Mouse (Mus musculus): Measurements from ENCODE around the gene Igfbp1. TPM values are rescaled to one million over a fixed set of nuclear protein-coding genes. Genes with fewer than 3 reads are reported as not detected.

Igfbp1 gene
- polyA plus RNA-seq, 1 experiment from 2014 or later: 1,767 TPM

GRCm38 (mm10) chr11:7187472-7187871, 10.1 kb upstream of the Igfbp1 start:
- H3K9ac ChIP-seq (replicated peaks): no peak overlapping the region
- ATAC-seq (peak; percentile 72), DNase-seq (peak; percentile 61)
- peaks cover 4% of the 10 kb centered on the region for H3K4me1 ChIP-seq (ENCODE audit: insufficient read depth)
- WGBS (ENCODE audit: insufficient replicate concordance): 40% methylated on average over 8 of the region's 8 CpGs
- H3K27ac ChIP-seq (ENCODE audit: low read depth): peak overlapping the region; percentile 78
- no peaks in the 10 kb centered on the region for H3K36me3 ChIP-seq (replicated peaks; ENCODE audit: insufficient read depth, low read length)
- no peak overlapping the region for H3K4me3 ChIP-seq (ENCODE audit: low read depth, low read length)
- no peaks in the 10 kb centered on the region for H3K9me3 ChIP-seq (ENCODE audit: low read length)
- H3K4me2 ChIP-seq (ENCODE audit: low read depth, low read length): no peak overlapping the region
- TF ChIP-seq EP300 (IDR thresholded peaks at IDR 0.05; ENCODE audit: low read depth): no peak
- no peak for TF ChIP-seq CTCF (IDR thresholded peaks at IDR 0.05; ENCODE audit: low read depth)
- no peaks in the 10 kb centered on the region for H3K27me3 ChIP-seq (ENCODE audit: insufficient read depth, low read length)

GRCm38 (mm10) chr11:7188469-7188868, 9.1 kb upstream of the Igfbp1 start, which contains the start of gene Gm11985:
Gene Gm11985, minus strand, starts transcription at chr11:7188569.
- no peaks in the 10 kb centered on the region for H3K27me3 ChIP-seq (ENCODE audit: insufficient read depth, low read length)
- H3K9me3 ChIP-seq (ENCODE audit: low read length): no peaks in the 10 kb centered on the region
- peaks cover 4% of the 10 kb centered on the region for H3K4me1 ChIP-seq (ENCODE audit: insufficient read depth)
- TF ChIP-seq CTCF (IDR thresholded peaks at IDR 0.05; ENCODE audit: low read depth) (no peak), EP300 (IDR thresholded peaks at IDR 0.05; ENCODE audit: low read depth) (no peak)
- no peak within 1 kb of the TSS for H3K4me2 ChIP-seq (ENCODE audit: low read depth, low read length)
- no peaks in the 10 kb centered on the region for H3K36me3 ChIP-seq (replicated peaks; ENCODE audit: insufficient read depth, low read length)
- ATAC-seq: no peak
- H3K9ac ChIP-seq (replicated peaks): no peak within 1 kb of the TSS
- no peak within 1 kb of the TSS for H3K4me3 ChIP-seq (ENCODE audit: low read depth, low read length)
- H3K27ac ChIP-seq (ENCODE audit: low read depth): peak within 1 kb of the TSS; percentile 96
- no peak for DNase-seq
- WGBS (ENCODE audit: insufficient replicate concordance): 84% methylated on average over 13 of the region's 13 CpGs

GRCm38 (mm10) chr11:7192710-7193109, 4.9 kb upstream of the Igfbp1 start:
- peak; percentile 72 for DNase-seq
- no peak for TF ChIP-seq CTCF (IDR thresholded peaks at IDR 0.05; ENCODE audit: low read depth)
- TF ChIP-seq EP300 (IDR thresholded peaks at IDR 0.05; ENCODE audit: low read depth): peak; percentile 92
- no peak overlapping the region for H3K4me3 ChIP-seq (ENCODE audit: low read depth, low read length)
- H3K27ac ChIP-seq (ENCODE audit: low read depth): peak overlapping the region; percentile 96
- no peaks in the 10 kb centered on the region for H3K9me3 ChIP-seq (ENCODE audit: low read length)
- 38% methylated on average over 6 of the region's 6 CpGs for WGBS (ENCODE audit: insufficient replicate concordance)
- H3K36me3 ChIP-seq (replicated peaks; ENCODE audit: insufficient read depth, low read length): no peaks in the 10 kb centered on the region
- peaks cover 6% of the 10 kb centered on the region for H3K4me1 ChIP-seq (ENCODE audit: insufficient read depth)
- H3K4me2 ChIP-seq (ENCODE audit: low read depth, low read length): no peak overlapping the region
- H3K27me3 ChIP-seq (ENCODE audit: insufficient read depth, low read length): no peaks in the 10 kb centered on the region
- H3K9ac ChIP-seq (replicated peaks): peak overlapping the region; percentile 19; the same call in 1 of the 2 replicates
- ATAC-seq: peak; percentile 79

- H3K9me3 ChIP-seq (ENCODE audit: low read length): no peaks in the 10 kb centered on the region
- TF ChIP-seq CTCF (IDR thresholded peaks at IDR 0.05; ENCODE audit: low read depth): no peak
- ATAC-seq: no peak
- no peak overlapping the region for H3K4me2 ChIP-seq (ENCODE audit: low read depth, low read length)
- H3K27ac ChIP-seq (ENCODE audit: low read depth): peak overlapping the region; percentile 96
- H3K4me1 ChIP-seq (ENCODE audit: insufficient read depth): peaks cover 6% of the 10 kb centered on the region
- H3K36me3 ChIP-seq (replicated peaks; ENCODE audit: insufficient read depth, low read length): no peaks in the 10 kb centered on the region
- H3K27me3 ChIP-seq (ENCODE audit: insufficient read depth, low read length): no peaks in the 10 kb centered on the region
- no peak overlapping the region for H3K4me3 ChIP-seq (ENCODE audit: low read depth, low read length)
- no peak for DNase-seq
- peak overlapping the region; percentile 19 for H3K9ac ChIP-seq (replicated peaks)
- WGBS (ENCODE audit: insufficient replicate concordance): 52% methylated on average over 9 of the region's 9 CpGs
These were observed 4.4 kb upstream of the Igfbp1 start for GRCm38 (mm10) chr11:7193134-7193533.

- DNase-seq (peak; percentile 58), ATAC-seq (peak; percentile 25)
- TF ChIP-seq CTCF (IDR thresholded peaks at IDR 0.05; ENCODE audit: low read depth): peak; percentile 39; the same call in 1 of the 2 replicates
- peak; percentile 60; the same call in 1 of the 2 replicates for TF ChIP-seq EP300 (IDR thresholded peaks at IDR 0.05; ENCODE audit: low read depth)
- H3K36me3 ChIP-seq (replicated peaks; ENCODE audit: insufficient read depth, low read length): no peaks in the 10 kb centered on the region
- H3K4me3 ChIP-seq (ENCODE audit: low read depth, low read length): no peak overlapping the region
- peaks cover 6% of the 10 kb centered on the region for H3K4me1 ChIP-seq (ENCODE audit: insufficient read depth)
- no peaks in the 10 kb centered on the region for H3K9me3 ChIP-seq (ENCODE audit: low read length)
- no peak overlapping the region for H3K4me2 ChIP-seq (ENCODE audit: low read depth, low read length)
- peak overlapping the region; percentile 96 for H3K27ac ChIP-seq (ENCODE audit: low read depth)
- 65% methylated on average over 10 of the region's 10 CpGs for WGBS (ENCODE audit: insufficient replicate concordance)
- H3K27me3 ChIP-seq (ENCODE audit: insufficient read depth, low read length): no peaks in the 10 kb centered on the region
- no peak overlapping the region for H3K9ac ChIP-seq (replicated peaks)
These were observed 2.9 kb upstream of the Igfbp1 start for GRCm38 (mm10) chr11:7194432-7195311.

- no peak overlapping the region for H3K9ac ChIP-seq (replicated peaks)
- no peak for TF ChIP-seq EP300 (IDR thresholded peaks at IDR 0.05; ENCODE audit: low read depth)
- TF ChIP-seq CTCF (IDR thresholded peaks at IDR 0.05; ENCODE audit: low read depth): no peak
- no peaks in the 10 kb centered on the region for H3K27me3 ChIP-seq (ENCODE audit: insufficient read depth, low read length)
- H3K4me3 ChIP-seq (ENCODE audit: low read depth, low read length): no peak overlapping the region
- 68% methylated on average over 4 of the region's 4 CpGs for WGBS (ENCODE audit: insufficient replicate concordance)
- no peak for ATAC-seq
- peak overlapping the region; percentile 96 for H3K27ac ChIP-seq (ENCODE audit: low read depth)
- no peak for DNase-seq
- no peaks in the 10 kb centered on the region for H3K9me3 ChIP-seq (ENCODE audit: low read length)
- H3K4me2 ChIP-seq (ENCODE audit: low read depth, low read length): no peak overlapping the region
- peaks cover 6% of the 10 kb centered on the region; the same call in 1 of the 2 replicates for H3K4me1 ChIP-seq (ENCODE audit: insufficient read depth)
- no peaks in the 10 kb centered on the region for H3K36me3 ChIP-seq (replicated peaks; ENCODE audit: insufficient read depth, low read length)
These were observed 2.3 kb upstream of the Igfbp1 start for GRCm38 (mm10) chr11:7195312-7195685.

Data from liver, postnatal 0 days (tissue).